In genomic region chr7:123529190-123529589, GRCm38 (mm10) we compare ENCODE assay signal across 17 mouse cellular contexts. TPM values are rescaled to one million over a fixed set of nuclear protein-coding genes. Genes with fewer than 3 reads are reported as not detected.
"Had no signal": no experiment of that assay in that cellular context is flagged by ENCODE, and none has a peak within 500 bp of the region (broad histone marks: within the 10 kb centered on the region; RNA-seq: fewer than 3 reads in every experiment).

No protein-coding gene starts in this region.

- H3K27ac ChIP-seq: neural tube, embryonic 13.5 days; neural tube, embryonic 15.5 days; stomach, embryonic 15.5 days; stomach, postnatal 0 days had no signal

- H3K4me1 ChIP-seq: stomach, embryonic 15.5 days had no signal

- H3K4me2 ChIP-seq: neural tube, embryonic 13.5 days; neural tube, embryonic 15.5 days; stomach, embryonic 15.5 days had no signal

- H3K9me3 ChIP-seq: neural tube, embryonic 15.5 days; stomach, embryonic 15.5 days had no signal

- H3K36me3 ChIP-seq: neural tube, embryonic 13.5 days; neural tube, embryonic 15.5 days; stomach, embryonic 15.5 days had no signal

- H3K27me3 ChIP-seq: neural tube, embryonic 13.5 days; neural tube, embryonic 15.5 days; stomach, embryonic 15.5 days had no signal

- H3K9ac ChIP-seq: neural tube, embryonic 13.5 days; neural tube, embryonic 15.5 days; stomach, embryonic 15.5 days had no signal

- H3K4me3 ChIP-seq: neural tube, embryonic 13.5 days; neural tube, embryonic 15.5 days; stomach, embryonic 15.5 days had no signal

- DNase-seq: retina, postnatal 1 day; right cerebral cortex, adult 18-20 months; right cerebral cortex, postnatal 14 days; right cerebral cortex, postnatal 25 days; right cerebral cortex, postnatal 4 days; spleen, adult 18-20 months; thymus, adult 18-20 months; thymus, adult 2 months; thymus, postnatal 14 days; thymus, postnatal 25 days; thymus, postnatal 36 days; thymus, postnatal 4 days had no signal

RNA-seq across cellular contexts. Expression of gene Zkscan2, which starts 28.9 kb away (rescaled TPM):
- total RNA-seq: neutrophil, adult 5-6 weeks had no signal
- polyA plus RNA-seq: thymus, adult 2 months had no signal
